Mouse (Mus musculus): ENCODE data around the gene Spred2. TPM values are rescaled to one million over a fixed set of nuclear protein-coding genes. Genes with fewer than 3 reads are reported as not detected.

The Spred2 gene
- total RNA-seq, 2 experiments from 2014 or later, result 33.1 to 37.0 TPM

DNA sequence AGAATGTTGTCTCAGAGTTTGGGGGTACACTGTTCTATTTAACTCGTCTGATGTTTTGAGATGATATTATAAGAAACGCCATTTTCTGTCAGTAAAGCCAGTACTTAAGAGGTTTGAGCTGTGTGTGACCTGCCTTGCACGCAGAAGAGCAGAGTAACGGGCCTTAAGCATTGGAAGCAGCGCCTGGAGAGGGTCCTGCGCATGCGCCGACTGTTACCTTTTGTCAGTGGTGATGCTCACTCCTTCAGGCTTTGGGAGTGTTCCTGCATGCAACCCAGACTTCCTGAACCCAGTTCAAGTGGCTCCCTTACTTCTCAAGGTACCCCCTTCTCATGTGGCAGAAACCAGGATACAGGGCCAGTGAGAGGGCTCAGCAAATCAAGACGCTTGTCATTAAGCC is 59.9 kb downstream of the Spred2 start:
- DNase-seq, result no peak

DNA sequence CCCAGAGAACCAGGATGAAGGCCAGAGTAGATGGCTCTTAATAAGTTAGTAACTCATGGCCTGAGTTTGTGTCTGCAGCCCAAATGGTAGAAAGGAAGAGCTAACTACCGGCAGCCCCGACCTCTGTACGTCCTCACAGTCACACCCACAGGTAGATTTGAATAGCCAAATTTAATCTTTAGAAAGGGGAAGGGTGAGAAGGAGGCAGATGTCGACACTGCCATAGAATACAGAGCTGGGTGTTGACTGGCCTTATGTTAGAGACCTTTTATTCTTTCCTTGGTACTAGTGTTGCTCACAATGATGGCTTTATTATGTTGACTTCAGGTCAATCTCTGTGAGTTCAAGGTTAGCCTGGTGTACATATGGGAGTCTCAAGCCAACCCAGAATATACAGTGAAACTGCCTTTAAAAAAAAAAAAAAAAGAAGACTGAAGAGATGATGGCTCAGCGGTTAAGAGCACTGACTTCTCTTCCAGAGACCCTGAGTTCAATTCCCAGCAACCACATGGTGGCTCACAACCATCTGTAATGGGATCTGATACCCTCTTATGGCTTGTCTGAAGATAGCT is 61.2 kb downstream of the Spred2 start:
- no peak for DNase-seq

DNA sequence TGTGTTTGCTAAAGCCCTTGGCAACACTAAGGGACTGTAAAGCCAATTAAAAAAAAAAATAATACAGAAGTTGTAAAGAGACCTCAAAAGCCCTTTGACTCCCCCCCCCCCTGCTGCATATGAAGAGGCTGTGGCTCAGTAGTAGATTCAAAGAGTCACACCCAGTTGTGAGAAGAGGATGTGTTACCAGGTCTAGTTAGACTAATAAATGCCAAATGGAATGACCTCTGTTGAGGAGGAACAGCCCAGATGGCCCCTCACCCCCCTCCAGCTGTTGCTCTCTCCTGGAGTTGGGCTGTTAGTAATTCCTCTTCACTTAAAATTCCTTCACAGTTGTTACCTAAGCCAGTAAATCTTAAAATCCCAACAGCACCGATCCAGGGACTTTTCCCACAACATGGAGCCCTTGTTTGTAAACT is 62.3 kb downstream of the Spred2 start:
- no peak for DNase-seq

DNA sequence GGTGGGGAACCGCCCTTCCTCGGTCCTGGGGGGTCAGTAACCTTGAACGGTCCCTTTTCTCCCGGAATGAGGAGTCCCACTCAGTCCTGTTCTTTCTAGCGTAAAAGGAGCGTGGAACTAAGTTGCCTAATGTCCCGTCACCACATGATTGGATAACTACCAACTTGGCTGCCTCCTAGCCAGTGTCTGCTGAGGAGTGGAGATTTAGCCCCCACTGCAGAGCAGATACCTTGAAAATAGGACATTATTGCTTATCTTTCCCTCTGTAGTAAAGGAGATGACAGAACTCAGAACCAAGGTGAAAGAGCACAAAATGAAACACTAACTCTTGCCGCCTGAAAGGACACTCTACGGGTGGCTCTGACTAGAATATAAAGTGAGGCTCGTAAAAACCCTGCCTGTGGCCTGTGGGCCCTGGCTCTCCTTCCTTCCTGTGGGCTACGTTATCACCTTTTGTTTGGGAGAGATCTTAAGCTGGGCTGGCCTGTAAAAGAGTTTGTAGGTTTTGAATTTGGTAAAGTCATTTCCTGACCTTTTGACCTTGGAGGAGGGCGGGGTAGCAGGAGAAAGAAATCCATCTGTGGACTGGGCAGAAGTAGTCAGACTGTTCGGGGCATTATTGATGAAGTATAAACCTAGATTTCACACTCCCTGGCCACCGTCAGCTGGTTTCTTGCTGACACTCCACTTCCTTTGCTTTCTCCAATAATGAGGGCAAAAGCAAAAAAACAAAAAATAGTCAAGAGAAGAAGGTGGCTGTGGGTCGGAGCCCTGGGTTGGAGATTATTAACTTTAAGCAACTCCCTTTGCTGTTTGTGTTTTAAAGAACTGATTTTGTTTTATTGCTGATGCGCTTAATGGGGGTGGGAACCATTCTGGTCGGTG is 62.9 kb downstream of the Spred2 start:
- peak; percentile 61 for DNase-seq

DNA sequence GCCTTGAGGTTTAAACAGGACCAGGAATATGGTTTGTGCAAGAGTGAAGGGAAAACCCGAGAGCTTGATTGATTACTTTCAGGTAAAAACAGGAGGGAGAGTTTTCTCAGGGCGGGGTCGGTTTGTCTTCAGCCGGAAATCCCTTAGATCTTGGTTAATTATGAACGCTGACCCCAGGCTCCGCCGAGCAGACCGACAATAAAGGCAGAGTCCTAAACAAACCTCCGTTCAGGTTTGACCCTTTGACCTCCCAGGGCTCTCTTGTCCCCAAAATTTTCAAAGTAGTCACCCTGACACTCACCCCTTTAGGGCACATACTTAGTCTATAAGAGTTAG is 63.5 kb downstream of the Spred2 start:
- no peak for DNase-seq

DNA sequence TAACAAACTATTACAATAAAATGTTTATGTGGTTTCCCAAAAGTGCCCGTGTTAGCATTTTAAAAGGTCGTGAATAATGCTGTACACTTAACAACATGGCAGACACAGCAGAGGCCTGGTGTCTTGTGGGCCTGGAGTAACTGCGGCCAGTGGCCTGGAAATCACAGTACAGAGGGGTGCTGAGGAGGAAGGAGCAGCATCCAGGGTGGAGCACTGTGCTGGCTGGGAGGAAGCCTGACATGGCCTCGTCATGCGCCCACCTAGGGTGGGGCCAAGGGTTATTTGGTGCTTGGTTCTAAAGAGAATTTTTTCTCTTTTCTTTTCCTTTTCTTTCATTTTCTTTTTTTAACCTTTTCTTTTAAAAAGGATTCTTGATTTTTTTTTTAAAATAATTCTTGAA is 64.0 kb downstream of the Spred2 start:
- no peak for DNase-seq

DNA sequence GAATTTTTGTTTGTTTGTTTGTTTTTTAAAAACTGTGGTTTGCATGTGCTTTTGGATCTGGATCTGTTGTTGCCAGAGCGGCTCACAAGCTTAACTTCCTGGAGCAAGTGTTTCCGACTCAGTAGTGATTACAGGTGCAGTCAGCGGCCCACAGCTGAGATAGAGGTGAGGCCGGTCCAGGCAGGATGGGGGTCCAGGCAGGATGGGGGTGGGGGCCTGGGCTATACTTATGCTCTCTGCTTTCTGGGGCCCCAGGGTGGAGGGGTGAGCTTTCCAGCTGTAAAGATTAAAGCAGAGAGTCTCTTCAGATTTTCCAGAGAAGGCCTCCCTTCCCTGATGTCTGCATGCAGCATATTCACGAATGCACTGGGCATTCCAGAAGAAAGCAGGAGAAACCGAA is 64.5 kb downstream of the Spred2 start:
- no peak for DNase-seq

DNA sequence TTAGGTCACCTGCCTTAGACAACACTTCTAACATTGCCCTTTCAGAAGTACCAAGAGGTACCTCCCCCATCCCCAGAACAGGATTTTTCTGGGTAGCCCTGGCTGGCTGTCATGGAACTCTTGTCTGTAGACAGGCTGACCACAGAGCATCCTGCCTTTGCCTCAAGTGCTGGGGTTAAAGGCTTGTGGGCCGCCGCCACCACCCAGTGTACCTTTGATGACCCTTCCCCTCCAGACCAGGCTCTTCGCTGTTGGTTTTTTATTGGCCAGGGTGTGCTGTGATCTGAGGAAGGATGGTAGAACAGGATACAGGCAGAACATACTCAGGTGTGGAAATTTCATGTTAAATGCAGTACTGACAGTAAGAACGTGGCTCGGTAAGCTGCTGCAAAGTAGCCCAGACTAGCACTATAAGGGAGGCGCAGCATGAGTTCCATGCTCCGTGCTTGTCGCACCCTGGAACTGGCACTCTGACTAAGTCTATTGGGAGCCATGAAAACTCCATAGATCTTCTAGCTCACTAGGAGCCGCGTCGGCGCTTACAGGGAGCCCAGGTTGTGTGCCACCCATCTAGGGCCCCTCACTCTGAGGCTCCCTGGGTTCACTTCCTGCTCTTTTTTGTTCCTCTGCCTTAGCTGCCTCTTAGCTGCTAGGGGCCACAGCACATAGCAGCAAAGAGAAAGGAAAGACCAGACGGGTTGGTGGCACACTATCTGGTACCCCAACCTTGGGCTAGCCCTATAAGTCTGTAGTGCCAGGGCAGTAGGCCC is 65.2 kb downstream of the Spred2 start:
- DNase-seq, result no peak

DNA sequence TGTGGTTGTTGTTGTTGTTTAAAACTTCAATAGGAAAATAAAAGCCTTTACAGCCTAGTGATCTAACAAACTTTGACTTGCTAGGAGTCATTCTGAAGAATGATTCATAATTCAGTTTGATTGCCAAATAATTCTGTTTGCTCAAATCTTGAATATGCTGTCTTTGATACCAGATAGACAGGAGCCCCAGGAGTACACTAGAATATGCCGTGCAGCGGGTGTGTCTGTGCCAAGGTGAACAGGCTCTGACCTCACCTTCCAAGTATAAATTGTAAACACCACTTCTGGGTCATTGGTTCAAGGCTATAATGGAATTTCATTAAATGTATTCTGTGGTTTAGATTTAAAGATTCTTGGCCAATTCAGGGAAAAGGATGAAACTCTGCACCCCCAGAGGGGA is 66.6 kb downstream of the Spred2 start:
- no peak for DNase-seq

DNA sequence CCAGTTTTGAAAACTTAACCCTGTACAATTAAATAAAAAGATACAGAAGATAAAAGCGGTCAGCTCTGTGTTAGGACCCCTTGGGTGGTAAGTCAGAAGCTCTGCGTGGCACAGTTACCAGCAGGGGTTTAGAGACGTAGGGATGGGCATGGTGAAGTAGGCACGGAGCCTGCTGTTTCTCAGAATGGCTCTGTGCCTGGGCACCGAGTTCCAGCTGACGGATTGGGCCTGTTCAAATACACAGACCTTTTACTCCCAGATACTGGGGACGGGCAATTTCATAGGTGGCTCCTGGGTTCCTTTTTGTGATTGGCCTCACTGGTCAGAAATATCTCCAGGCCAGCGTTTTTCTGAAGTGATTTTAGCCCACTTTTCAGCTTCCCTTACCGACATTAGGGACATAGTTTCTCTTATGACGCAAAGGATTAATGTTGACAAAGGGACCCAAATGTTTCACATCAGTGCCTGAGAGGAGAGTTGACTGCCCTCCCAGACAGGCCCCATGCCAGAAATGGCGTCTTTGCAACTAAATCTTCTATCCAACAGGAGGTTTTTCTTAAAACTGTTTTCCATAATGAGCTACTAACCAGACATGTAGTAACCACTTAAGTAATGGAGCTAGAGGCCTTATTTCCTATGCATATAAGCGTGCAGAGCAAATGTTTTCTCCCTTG is 67.3 kb downstream of the Spred2 start:
- DNase-seq, result peak; percentile 41

DNA sequence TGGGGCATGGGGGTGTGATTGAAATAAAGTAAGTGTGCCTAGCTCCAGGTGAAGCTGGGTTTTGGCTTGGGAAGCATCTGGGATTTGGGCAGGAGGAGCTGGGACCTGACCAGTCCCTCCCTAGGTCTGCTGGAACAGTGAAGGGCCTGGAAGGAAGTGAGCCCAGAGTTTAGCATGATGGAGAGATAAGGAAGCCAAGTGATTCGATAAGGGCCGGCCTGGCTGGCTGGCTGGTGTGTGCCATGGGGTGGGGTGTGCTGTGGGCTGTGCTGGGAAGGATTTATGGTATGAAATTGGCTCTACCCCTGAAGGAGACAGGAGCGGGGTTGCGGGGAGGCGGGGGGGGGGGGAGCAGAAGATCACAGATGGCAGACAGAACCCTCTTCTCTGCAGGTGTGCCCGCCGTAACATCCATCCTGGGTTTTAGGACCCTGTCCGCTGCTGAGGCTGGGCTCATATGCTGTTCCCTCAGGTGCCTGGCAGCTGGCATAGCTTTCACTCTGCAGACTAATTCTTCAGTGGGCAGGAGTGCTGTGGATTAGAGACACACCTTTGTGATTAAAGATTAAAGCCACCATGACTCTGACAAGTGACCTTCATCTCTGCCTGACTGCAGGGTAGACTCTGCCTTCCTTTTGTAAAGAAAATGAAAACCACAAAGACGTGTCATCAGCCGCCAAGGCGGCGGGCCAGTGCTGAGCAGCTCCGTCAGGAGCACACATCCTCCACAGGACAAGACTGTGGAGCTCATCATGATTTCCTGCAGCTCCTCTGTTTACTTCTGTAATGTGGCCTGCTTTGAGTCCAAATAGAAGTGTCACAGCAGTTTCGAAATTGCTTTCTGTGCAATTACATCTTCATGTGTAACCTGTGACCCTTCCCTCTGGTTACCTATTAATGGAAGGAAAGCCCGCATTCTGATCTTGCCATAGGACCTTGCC is 68.4 kb downstream of the Spred2 start:
- no peak for DNase-seq

DNA sequence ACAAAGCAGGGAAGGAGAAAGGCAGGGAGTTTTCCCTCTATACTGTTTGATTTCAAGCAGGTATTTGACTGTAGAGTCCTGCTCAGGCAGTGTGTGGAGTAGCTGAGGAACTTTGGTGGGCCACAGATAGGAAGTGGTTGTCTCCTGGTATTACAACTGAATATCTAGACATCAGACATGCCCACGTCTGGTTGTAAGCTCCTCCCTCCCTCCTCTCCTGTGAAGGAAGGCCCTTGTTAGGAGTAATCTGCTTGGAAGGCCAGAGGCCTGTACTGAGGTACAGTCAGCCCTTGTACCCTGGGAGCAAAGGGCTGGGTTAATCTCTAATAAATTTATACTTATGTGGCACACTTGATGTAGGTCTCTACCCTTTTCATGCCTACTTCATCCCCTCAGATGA is 69.6 kb downstream of the Spred2 start:
- DNase-seq, result no peak

DNA sequence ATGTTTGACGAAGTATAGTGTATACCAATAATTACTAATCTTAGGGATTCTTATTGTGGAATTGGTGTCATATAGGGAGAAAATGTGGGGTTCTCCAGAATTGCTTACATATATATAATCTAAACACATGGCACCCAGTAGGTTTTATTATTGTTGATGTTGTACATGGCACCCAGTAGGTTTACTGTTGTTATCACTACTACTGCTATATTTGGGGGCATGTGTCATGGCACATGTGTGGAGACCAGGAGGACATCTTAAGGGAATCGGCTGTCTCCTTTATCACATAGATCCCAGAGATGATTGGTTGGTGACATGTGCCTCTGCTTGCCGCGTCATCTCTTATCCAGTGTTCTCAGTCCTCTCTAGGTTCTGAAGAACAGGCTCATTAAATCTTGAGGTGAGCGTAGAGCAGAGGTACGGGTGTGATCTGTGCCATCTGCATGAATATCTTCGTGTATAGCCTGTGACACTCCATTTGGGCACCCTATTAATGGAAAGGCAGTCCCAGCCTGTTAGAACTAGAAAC is 70.2 kb downstream of the Spred2 start:
- DNase-seq, result no peak

DNA sequence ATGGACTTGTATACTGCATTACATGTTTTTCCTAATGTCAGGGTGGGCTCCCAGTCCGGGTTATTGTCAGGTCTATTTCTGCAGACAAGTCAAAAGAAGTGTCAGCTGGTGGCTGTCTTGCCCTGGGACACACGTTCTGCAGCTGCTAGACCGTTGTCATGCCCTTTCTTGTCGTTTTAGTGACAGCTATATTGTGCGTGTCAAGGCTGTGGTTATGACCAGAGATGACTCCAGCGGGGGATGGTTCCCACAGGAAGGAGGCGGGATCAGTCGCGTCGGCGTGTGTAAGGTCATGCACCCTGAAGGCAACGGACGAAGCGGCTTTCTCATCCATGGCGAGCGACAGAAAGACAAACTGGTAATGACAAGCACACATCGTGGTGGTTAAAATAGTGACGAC is 73.8 kb downstream of the Spred2 start:
- peak; percentile 34 for DNase-seq

DNA sequence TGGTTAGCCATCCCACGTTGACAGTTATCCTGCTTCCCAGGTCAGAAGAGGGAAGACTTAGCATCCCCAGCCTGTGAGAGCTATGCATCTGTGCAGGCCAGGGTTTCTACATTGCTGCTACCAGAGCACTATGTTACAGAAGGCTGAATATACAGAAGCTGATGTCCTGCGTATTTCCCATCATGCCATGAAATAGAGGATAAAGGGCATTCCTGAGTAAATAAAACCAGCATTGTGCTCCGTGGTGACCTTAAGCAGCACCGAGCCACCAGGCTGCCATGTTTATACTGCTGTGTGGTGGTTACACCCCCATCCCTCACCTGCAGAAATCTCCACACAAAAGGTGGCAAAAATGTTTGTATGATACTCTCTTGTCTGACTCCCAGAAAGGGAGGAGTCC is 78.7 kb downstream of the Spred2 start:
- DNase-seq, result no peak

DNA sequence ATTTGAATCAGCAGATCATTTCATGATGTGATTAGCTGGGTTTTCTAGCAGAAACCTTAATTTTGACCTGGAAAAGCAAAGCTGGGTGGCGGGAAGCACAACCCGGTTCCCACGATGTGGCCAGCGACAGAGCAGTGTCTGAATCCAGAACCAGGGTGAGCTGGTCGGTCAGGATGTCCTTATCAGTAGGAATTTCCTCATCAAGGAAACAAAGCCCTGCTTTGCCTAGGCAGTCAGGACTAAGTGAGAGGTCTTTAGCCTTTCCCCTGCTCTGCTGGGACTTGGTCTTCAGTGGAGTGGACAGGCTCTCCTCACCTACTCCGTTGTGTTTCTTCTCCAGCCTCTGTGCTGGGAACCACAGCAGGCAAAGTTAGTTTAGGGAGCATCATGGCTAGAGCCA is 83.5 kb downstream of the Spred2 start:
- no peak for DNase-seq

DNA sequence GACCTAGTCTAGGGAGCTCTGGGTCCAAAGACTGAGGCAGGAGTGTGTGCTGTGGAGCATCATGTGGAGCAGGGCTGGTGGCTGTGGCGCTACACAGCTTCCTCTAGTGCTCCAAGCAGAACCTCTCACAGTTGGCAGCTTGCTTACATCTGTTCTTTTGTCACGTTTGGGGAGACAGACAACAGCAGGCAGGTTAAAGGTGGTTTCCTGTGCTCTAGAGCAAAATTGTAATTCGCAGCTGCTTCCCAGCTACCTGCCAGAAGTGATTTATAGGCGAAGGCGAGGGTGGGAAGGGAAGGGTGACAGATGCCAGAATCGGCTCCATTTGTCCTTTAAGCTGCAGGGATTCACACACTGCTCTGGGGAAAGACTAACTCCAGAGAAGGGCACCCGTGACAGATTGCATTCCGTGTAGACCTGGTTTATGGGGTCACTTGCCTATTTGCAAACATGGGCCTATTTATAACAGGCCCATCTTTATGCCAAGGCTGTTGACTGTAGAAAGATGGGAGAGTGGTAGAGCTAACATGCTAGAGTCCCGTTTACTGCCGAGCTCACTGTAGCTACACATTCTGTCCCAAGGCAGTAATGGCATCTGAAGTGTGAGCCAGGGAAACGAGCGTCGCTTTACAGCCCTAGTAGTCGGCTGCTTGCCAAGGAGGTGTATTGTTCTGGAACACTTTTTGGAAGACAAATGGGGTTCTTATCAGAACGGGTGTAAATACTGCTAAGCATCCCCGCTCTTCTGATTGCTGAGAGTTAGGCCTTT is 87.2 kb downstream of the Spred2 start:
- DNase-seq, result no peak

DNA sequence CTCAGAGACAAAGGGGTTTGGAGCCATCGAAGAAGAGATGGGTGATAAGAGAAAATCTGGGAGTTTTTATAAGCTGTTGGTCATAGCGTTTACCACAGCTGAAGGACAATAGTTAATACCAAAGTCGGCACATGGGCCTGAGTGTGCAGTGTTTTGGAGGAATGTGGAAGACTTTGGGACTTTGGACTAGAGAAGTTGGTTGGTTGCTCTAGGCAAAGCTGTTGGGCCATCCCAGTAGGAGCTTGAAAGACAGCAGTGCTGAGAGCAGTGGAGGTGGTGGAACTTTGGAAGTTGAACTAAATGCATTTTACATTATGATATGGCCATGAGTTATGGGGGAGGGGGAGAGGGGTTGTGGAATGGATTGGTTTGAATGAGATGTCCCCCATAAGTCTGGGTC is 89.2 kb downstream of the Spred2 start:
- no peak for DNase-seq

DNA sequence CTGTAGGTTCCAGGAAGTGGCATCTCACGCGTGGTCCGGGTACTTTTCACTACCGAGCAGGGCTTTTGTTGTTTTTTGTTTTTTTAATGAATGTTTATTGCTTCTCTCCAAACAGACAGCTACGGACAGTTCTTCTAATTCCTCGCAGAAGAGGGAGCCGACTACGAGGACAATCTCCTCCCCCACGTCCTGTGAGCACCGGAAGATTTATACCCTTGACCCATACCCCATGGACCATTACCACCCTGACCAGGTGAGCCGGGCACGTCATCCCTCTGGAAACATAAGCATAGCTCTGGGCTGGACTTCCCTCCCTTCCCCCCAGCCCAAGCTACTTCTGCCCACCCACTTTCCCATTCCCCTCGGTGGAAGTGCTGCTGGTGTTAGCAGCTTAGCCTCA is 93.8 kb downstream of the Spred2 start:
- DNase-seq, result no peak

DNA sequence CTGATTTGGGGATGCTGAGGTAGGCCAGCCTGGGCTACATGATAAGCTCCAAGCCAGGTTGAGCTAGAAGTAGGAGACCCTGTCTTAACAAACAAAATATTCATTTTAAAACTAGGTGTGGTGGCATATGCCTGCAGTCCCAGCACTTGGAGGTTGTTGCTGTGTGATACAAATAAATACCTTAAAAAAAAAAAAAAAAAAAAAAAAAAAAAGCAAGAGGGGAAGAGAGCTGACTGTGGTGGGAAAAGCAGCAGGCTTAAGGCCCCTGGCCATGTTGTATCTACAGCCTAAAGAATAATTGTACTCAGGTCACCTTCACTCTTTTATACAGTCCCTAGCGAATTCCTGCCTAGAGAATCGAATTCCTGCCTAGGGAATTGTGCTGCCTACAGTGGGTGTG is 94.7 kb downstream of the Spred2 start:
- DNase-seq, result no peak

DNA sequence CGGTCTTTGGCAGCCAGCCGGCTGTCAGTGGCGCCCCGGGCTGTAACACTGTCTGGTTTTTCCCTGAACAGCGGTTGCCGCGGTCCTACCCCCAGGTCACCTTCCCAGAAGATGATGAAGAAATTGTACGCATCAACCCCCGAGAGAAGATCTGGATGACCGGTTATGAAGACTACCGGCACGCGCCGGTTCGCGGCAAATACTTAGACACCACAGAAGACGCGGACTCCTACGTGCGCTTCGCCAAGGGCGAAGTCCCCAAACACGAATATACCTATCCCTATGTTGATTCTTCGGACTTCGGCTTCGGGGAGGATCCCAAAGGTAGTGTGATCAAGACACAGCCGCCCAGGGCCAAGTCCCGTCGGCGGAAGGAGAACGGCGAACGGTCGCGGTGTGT is 96.5 kb downstream of the Spred2 start:
- DNase-seq, result no peak

Data from adrenal gland, postnatal 10 days (tissue).